Mouse (Mus musculus): ENCODE measurements around the gene Atp2c2. TPM values are rescaled to one million over a fixed set of nuclear protein-coding genes. Genes with fewer than 3 reads are reported as not detected.

Atp2c2 gene
- polyA plus RNA-seq, 1 experiment, result 0.05 TPM

DNA sequence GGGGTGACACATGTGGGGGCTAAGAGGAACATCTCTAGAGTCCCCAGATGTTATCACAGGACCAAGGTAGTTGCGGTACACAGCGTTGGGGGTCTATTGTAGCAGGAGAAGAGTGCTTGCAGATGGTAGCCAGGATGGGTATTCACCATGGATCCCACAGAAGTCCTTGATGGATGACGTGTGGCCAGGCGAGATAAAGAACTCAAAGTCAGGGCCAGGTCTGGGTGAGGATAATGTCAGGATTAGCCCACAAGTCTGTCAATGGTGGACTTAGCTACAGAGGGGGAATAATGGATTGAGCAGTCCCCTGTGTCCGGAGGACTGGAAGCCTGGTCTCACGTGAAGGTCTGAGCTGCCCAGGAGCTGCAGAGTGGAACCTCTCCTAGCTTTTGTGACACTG, 24.8 kb downstream of the Atp2c2 start:
- H3K79me2 ChIP-seq (ENCODE audit: control insufficient read depth, insufficient read depth), result no peaks in the 10 kb centered on the region
- no peak overlapping the region for H3K4me3 ChIP-seq
- H3K36me3 ChIP-seq (ENCODE audit: control insufficient read depth, insufficient read depth), result no peaks in the 10 kb centered on the region
- H3ac ChIP-seq (ENCODE audit: control insufficient read depth, insufficient read length), result no peak overlapping the region
- TF ChIP-seq MYOD1 (IDR thresholded peaks at IDR 0.05; ENCODE audit: control insufficient read depth in 1 of 3, insufficient read length in 2 of 3, low read depth in 2 of 3), result no peak
- no peak for TF ChIP-seq MYOG (IDR thresholded peaks at IDR 0.05; ENCODE audit: control insufficient read depth in 1 of 3, insufficient read depth in 1 of 3, insufficient read length in 2 of 3, low read depth in 2 of 3)
- TF ChIP-seq E2F4 (IDR thresholded peaks at IDR 0.05; ENCODE audit: insufficient read depth), result no peak
- no peak for TF ChIP-seq SRF (IDR thresholded peaks at IDR 0.05; ENCODE audit: control insufficient read depth, insufficient read length, low read depth)
- no peak for TF ChIP-seq USF1 (IDR thresholded peaks at IDR 0.05; ENCODE audit: low read depth)
- no peak for TF ChIP-seq REST (IDR thresholded peaks at IDR 0.05; ENCODE audit: insufficient read depth, insufficient read length)
- TF ChIP-seq MAX (IDR thresholded peaks at IDR 0.05; ENCODE audit: low read depth), result no peak
- no peak for TF ChIP-seq POLR2A (IDR thresholded peaks at IDR 0.05; ENCODE audit: insufficient read length, low read depth)
- no peak for TF ChIP-seq CEBPB (IDR thresholded peaks at IDR 0.05; ENCODE audit: insufficient read depth, poor library complexity, severe bottlenecking)
- TF ChIP-seq POLR2AphosphoS2 (IDR thresholded peaks at IDR 0.05; ENCODE audit: insufficient read length, low read depth), result no peak
- no peak for TF ChIP-seq TCF12 (IDR thresholded peaks at IDR 0.05; ENCODE audit: insufficient read depth, poor library complexity, severe bottlenecking)
- TF ChIP-seq TCF3 (IDR thresholded peaks at IDR 0.05; ENCODE audit: insufficient read length, low read depth), result no peak
- H3K4me2 ChIP-seq (ENCODE audit: low read depth), result no peak overlapping the region
- no peaks in the 10 kb centered on the region for H3K27me3 ChIP-seq (ENCODE audit: control insufficient read depth, insufficient read depth, insufficient read length)

DNA sequence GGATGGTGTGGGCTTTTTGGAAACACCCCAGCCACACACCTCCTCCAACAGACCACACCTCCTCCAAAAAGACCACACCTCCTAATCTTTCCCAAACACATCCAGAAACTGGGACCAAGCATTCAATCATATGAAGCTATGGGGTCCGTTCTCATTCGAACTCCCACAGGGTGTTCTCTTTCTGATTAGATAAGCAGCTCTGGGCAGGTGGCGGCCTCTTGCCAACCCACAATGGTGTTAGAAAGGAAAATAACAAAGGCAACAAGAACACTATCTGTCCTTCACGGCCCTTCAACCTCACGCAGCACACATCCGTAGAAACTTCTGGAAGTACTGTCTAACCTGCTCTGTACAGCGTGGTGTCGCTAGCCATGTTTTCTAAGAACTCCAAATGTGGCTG, 27.3 kb downstream of the Atp2c2 start:
- H3K4me2 ChIP-seq (ENCODE audit: low read depth), result no peak overlapping the region
- TF ChIP-seq TCF3 (IDR thresholded peaks at IDR 0.05; ENCODE audit: insufficient read length, low read depth) (no peak), POLR2A (IDR thresholded peaks at IDR 0.05; ENCODE audit: insufficient read length, low read depth) (no peak), SRF (IDR thresholded peaks at IDR 0.05; ENCODE audit: control insufficient read depth, insufficient read length, low read depth) (no peak), TCF12 (IDR thresholded peaks at IDR 0.05; ENCODE audit: insufficient read depth, poor library complexity, severe bottlenecking) (no peak), REST (IDR thresholded peaks at IDR 0.05; ENCODE audit: insufficient read depth, insufficient read length) (no peak), CEBPB (IDR thresholded peaks at IDR 0.05; ENCODE audit: insufficient read depth, poor library complexity, severe bottlenecking) (no peak), POLR2AphosphoS2 (IDR thresholded peaks at IDR 0.05; ENCODE audit: insufficient read length, low read depth) (no peak), MYOD1 (IDR thresholded peaks at IDR 0.05; ENCODE audit: control insufficient read depth in 1 of 3, insufficient read length in 2 of 3, low read depth in 2 of 3) (no peak), MYOG (IDR thresholded peaks at IDR 0.05; ENCODE audit: control insufficient read depth in 1 of 3, insufficient read depth in 1 of 3, insufficient read length in 2 of 3, low read depth in 2 of 3) (no peak), USF1 (IDR thresholded peaks at IDR 0.05; ENCODE audit: low read depth) (no peak), E2F4 (IDR thresholded peaks at IDR 0.05; ENCODE audit: insufficient read depth) (no peak), MAX (IDR thresholded peaks at IDR 0.05; ENCODE audit: low read depth) (no peak)
- H3K36me3 ChIP-seq (ENCODE audit: control insufficient read depth, insufficient read depth), result no peaks in the 10 kb centered on the region
- no peak overlapping the region for H3ac ChIP-seq (ENCODE audit: control insufficient read depth, insufficient read length)
- H3K27me3 ChIP-seq (ENCODE audit: control insufficient read depth, insufficient read depth, insufficient read length), result no peaks in the 10 kb centered on the region
- no peaks in the 10 kb centered on the region for H3K79me2 ChIP-seq (ENCODE audit: control insufficient read depth, insufficient read depth)
- H3K4me3 ChIP-seq, result no peak overlapping the region

DNA sequence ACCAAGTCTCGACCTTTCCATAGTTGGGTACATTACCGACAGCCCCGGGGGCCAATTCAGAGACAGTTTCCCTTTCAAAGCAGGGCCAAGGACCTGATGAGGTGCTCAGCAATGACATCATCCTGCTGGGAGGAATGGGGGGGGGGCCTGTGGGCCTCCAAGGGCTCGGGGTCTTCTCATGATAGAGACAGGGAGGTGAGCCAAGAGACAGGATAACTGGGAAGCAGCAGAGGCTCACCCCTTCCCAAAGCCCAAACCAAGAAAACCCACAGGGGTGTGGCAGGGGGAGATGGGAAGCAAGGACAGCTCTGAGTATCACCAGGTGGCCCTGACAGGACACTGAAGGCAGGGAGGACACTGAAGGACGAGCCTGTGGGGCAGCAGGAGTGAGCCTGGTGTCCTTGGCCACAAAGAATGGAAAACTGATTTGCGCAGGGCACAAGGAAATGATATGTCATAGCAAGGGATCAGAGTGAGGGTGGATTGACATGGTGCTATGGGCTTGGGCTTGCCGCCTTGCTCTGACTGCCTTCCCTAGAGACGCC, 28.6 kb downstream of the Atp2c2 start:
- Histone ChIP-seq H3ac (ENCODE audit: control insufficient read depth, insufficient read length) (no peak overlapping the region), H3K36me3 (ENCODE audit: control insufficient read depth, insufficient read depth) (no peaks in the 10 kb centered on the region), H3K4me3 (no peak overlapping the region), H3K27me3 (ENCODE audit: control insufficient read depth, insufficient read depth, insufficient read length) (no peaks in the 10 kb centered on the region), H3K79me2 (ENCODE audit: control insufficient read depth, insufficient read depth) (no peaks in the 10 kb centered on the region), H3K4me2 (ENCODE audit: low read depth) (no peak overlapping the region)
- TF ChIP-seq MYOG (IDR thresholded peaks at IDR 0.05; ENCODE audit: control insufficient read depth in 1 of 3, insufficient read depth in 1 of 3, insufficient read length in 2 of 3, low read depth in 2 of 3) (no peak), SRF (IDR thresholded peaks at IDR 0.05; ENCODE audit: control insufficient read depth, insufficient read length, low read depth) (no peak), TCF3 (IDR thresholded peaks at IDR 0.05; ENCODE audit: insufficient read length, low read depth) (no peak), USF1 (IDR thresholded peaks at IDR 0.05; ENCODE audit: low read depth) (no peak), POLR2A (IDR thresholded peaks at IDR 0.05; ENCODE audit: insufficient read length, low read depth) (no peak), REST (IDR thresholded peaks at IDR 0.05; ENCODE audit: insufficient read depth, insufficient read length) (no peak), MYOD1 (IDR thresholded peaks at IDR 0.05; ENCODE audit: control insufficient read depth in 1 of 3, insufficient read length in 2 of 3, low read depth in 2 of 3) (no peak), MAX (IDR thresholded peaks at IDR 0.05; ENCODE audit: low read depth) (no peak), POLR2AphosphoS2 (IDR thresholded peaks at IDR 0.05; ENCODE audit: insufficient read length, low read depth) (no peak), E2F4 (IDR thresholded peaks at IDR 0.05; ENCODE audit: insufficient read depth) (no peak), TCF12 (IDR thresholded peaks at IDR 0.05; ENCODE audit: insufficient read depth, poor library complexity, severe bottlenecking) (no peak), CEBPB (IDR thresholded peaks at IDR 0.05; ENCODE audit: insufficient read depth, poor library complexity, severe bottlenecking) (no peak)

DNA sequence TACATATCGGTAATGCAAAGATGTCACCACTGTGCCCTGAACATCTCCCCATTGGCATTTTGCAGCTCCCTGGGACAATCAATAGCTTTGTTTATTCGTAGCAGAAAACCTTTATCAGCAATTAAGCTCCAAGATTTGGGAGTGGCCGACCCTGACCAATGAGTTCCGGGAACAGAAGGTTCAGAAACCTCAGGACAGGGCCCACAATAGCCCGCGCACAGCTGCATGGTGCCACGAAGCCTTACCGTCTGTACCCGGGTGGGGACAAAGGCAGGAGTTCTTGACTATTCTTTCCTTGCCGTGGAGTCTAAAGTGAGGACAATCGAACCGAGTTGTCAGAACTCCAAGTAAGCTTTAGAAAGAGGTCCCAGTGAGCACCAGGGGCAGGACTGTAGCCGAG, 32.3 kb downstream of the Atp2c2 start:
- Histone ChIP-seq H3K79me2 (ENCODE audit: control insufficient read depth, insufficient read depth) (no peaks in the 10 kb centered on the region), H3K27me3 (ENCODE audit: control insufficient read depth, insufficient read depth, insufficient read length) (no peaks in the 10 kb centered on the region), H3K4me2 (ENCODE audit: low read depth) (no peak overlapping the region), H3K4me3 (no peak overlapping the region), H3ac (ENCODE audit: control insufficient read depth, insufficient read length) (no peak overlapping the region), H3K36me3 (ENCODE audit: control insufficient read depth, insufficient read depth) (no peaks in the 10 kb centered on the region)
- TF ChIP-seq TCF3 (IDR thresholded peaks at IDR 0.05; ENCODE audit: insufficient read length, low read depth) (no peak), POLR2AphosphoS2 (IDR thresholded peaks at IDR 0.05; ENCODE audit: insufficient read length, low read depth) (no peak), MYOD1 (IDR thresholded peaks at IDR 0.05; ENCODE audit: control insufficient read depth in 1 of 3, insufficient read length in 2 of 3, low read depth in 2 of 3) (no peak), TCF12 (IDR thresholded peaks at IDR 0.05; ENCODE audit: insufficient read depth, poor library complexity, severe bottlenecking) (no peak), MYOG (IDR thresholded peaks at IDR 0.05; ENCODE audit: control insufficient read depth in 1 of 3, insufficient read depth in 1 of 3, insufficient read length in 2 of 3, low read depth in 2 of 3) (no peak), SRF (IDR thresholded peaks at IDR 0.05; ENCODE audit: control insufficient read depth, insufficient read length, low read depth) (no peak), E2F4 (IDR thresholded peaks at IDR 0.05; ENCODE audit: insufficient read depth) (no peak), USF1 (IDR thresholded peaks at IDR 0.05; ENCODE audit: low read depth) (no peak), REST (IDR thresholded peaks at IDR 0.05; ENCODE audit: insufficient read depth, insufficient read length) (no peak), MAX (IDR thresholded peaks at IDR 0.05; ENCODE audit: low read depth) (no peak), POLR2A (IDR thresholded peaks at IDR 0.05; ENCODE audit: insufficient read length, low read depth) (no peak)

Measured in myocyte (in vitro differentiated cells).